Mouse (Mus musculus): ENCODE results near the gene Grin2c.

Gene Grin2c

DNA sequence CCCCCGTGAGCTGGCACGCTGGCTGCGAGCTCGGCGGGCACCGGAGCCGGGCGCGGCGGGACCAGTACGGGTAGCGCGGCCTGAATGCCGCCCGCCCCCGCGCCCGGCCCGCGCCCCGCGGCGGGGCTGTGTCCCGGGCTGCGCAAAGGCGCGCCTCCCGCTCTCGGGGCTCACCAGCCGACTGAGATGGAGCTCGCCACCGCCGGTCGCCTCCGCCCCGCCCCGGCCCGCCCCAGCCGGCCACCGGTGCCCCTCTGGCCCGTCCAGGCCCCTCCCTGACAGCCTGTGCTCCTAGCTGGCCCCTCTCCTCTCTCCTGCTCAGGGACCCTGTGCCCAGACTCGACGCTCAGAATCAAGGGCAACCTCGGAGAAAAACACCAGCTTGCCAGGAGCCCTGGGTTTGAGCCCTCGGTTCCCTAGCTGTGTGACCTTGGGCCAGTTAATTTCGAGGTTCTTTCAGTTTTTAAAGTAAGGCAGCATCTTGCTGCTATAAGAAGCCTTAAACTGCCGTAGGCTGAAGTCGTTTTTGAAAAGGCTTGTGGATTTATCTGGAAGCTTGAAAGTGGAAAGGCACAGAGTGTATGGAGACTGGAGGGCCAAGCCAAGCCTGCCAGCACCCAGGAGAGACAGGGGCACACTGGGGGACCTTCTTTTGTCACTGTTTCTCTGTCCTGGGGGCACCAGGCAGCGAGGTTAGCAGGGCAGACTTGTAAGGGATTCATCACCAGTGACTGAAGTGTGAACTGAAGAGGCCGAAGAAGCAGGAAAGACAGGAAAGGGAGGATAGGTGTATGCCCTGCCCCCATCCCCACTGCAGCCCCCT is at the start of gene Grin2c:
Gene Grin2c (minus strand): TSS at position 183 of the 823 bp plus-strand sequence.
- no peak for DNase-seq (ENCODE audit: low read depth in 2 of 2, low spot score in 2 of 2)

DNA sequence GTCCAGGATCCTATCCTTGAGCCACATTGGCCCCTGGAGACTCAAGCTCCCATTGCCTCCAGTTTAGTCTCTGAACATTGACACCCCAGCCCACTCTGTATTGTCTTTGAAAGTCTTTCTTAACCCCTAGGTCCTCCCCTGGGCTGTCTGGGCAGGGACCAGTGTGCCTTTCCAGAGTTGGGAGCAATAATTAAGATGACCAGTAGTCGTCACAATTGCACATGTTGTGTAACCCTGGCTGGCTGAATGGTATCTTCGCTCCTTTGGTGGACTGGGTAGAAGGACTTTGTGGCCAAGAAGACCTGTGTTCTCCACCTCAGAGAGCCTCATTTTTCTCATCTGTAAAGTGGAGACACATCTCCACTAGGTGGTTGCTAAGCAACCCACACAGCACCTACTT is 47.2 kb upstream of the Grin2c start:
- DNase-seq (ENCODE audit: low read depth in 2 of 2, low spot score in 2 of 2) = no peak

DNA sequence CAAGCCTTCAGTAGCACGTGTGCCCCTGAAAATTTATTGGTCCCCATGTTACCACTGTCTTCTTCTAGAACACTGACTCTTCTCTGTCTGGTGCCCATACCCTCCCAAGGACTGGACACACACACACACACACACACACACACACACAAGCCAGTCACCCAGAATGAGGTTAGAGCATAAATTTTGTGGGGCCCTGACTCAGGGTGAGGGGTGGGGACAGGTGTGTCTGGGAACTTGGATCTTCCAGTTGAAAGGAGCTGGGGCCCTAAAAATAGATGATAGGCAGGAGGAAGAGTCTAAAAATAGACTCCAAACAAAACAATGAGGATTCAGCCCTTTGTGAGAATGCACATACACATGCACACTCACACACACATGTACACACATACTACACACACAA is 41.7 kb upstream of the Grin2c start:
- DNase-seq (ENCODE audit: low read depth in 2 of 2, low spot score in 2 of 2) = no peak

DNA sequence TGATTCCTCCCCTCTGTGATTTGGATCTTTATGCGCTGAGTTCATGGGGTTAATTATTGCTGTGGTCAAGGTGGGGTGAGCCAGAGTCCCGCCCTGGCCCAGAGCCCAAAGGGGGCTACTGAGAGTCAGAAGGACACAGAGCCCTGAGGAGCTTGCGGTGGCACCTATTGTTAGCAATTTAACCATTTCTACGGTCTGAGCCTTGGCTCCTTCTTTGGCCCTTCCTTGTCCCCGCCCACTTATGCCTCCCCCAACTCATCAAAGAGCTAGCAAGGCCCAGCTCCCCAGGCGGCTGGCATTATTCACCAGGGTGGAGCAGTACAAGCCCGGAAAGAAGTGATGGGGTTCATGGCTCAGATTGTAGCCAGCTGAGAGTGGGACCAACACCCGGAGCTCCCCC is 39.8 kb upstream of the Grin2c start, which contains the start of gene Otop2:
Gene Otop2 (plus strand): TSS at position 301 of the 400 bp plus-strand sequence.
- DNase-seq (ENCODE audit: low read depth in 2 of 2, low spot score in 2 of 2) = no peak

DNA sequence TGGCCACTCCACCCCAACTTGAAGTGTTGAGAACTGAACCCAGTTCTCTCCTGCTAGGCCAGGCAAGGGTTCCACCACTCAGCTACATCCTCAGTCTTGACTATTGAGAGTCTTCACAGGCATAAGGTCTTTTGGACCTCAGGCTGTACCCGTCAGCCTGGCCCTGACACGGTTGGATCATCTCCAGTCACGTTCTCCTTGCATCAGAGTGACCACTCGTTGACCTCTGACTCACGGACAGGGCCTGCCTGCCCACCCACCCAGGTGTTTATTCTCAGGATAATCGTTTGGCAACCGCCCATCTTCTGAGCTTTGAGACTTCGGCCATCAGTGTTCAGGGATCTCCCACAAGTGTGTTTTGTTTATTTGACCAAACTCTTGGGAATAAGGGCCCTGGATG is 36.1 kb upstream of the Grin2c start:
- DNase-seq (ENCODE audit: low read depth in 2 of 2, low spot score in 2 of 2) = no peak

DNA sequence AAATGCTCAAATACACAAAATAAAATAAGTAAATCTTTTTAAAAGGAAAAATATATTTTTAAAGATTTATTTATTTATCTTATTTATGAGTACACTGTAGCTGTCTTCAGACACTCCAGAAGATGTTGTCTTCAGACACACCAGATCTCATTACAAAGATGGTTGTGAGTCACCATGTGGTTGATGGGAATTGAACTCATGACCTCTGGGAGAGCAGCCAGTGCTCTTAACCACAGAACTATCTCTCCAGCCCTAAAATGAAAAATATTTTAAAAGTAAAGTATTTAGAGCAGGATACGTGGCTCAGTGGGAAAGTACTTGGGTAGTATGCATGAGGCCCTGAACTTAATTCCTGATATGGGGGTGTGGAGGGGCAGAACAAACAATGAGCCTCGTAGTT is 34.3 kb upstream of the Grin2c start:
- no peak for DNase-seq (ENCODE audit: low read depth in 2 of 2, low spot score in 2 of 2)

DNA sequence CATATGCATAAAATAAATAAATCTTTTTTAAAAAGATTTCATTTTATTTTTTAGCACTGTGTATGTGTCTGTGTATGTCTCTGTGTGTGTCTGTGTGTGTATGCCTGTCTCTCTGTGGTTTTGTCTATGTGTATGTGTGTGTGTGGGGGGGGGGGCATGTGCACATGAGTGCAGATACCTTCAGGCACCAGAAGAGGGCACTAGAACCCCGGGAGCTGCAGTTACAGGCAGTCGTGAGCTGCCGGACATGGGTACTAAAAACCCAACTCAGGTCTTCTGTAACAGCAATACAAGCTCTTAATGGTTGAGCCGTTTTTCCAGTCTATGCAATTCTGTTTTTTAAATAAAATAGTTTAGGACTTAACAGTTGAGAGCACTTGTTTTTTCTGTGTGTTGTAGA is 33.7 kb upstream of the Grin2c start:
- DNase-seq (ENCODE audit: low read depth in 2 of 2, low spot score in 2 of 2) = no peak

DNA sequence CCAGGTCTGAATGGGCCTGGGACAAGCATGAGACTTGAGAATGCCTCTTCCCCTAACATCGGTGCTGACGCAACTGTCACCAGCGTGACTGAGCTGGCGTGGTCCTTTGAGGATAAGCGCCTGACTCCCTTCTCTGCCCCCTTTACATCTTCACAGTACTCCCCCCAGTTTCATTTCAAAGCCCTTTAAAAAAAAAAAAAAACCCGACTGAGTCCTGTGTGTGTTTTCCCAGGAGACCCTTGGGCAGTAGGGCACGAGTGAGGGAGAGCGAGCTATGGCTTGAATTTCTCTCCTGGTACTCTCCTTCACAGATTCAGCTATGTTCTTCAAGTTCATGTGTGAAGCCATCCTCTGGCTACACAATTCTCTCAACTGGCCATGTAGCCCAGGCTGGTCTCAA is 31.1 kb upstream of the Grin2c start:
- DNase-seq (ENCODE audit: low read depth in 2 of 2, low spot score in 2 of 2) = no peak

DNA sequence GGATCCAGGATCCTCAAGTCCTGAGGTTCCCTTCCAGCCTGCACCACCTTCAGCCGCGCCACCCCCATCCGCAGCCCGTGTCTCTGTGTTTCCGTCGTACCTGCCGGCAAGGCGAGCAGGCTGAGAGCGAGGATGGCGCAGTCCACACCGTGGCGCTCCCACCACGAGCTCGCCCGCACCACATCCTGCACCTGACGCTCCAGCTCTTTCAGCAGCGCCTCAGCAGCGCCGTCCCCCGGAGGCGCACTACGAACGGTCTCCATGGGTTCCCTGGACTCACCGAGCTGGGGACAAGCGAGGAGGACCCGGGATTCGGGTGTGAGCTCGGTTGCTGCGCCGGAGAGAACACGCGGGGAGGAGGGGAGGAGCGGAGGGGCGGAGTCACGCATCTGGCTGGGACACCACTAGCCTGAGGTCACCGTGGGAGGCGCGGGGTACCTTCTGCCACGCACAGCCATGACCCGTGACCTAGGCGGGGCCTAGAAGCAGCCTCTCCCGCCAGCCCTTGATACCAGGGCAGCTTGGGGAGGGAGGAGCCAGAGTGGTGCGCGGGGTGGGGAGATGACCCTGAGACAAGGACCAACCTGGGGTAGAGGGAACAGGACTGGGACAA is 30.3 kb upstream of the Grin2c start, which contains the start of gene Fads6:
Gene Fads6 (minus strand): TSS at position 450 of the 613 bp plus-strand sequence.
- peak; percentile 65 to 66 for DNase-seq (ENCODE audit: low read depth in 2 of 2, low spot score in 2 of 2)

DNA sequence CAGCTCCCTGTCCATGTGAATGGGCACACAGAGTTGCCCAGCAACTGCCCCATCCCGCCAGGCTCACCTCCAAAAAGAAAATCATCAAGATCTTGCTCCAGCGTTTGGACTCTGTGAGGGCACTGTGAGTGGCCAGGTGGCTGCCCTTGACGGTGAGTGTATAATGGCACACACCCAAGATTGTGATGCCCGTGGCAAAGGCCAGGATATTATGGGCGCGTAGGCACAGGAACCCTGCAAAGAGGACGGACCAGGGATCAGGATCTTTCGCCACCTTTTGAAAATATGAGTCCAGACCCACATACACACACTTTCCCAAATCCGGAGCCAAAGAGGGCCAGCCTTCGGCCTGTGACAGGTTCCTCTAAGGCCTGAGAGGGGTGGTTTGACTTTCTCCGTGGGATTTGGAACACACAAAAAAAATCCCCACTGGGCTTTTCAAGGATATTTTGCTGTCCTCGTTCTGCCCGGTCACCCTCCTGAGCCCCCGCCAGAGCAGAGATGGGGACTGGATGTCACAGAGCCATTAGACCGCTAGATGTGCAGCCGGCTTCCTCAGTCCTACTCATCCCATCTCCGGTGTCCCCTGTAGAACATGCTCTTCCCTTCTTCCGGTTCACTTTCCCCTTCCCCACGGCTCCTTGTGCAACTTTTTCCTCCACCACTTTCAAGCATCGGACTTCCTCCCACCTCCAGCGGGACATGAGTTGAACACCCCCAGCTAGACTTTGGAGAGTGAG is 29.6 kb upstream of the Grin2c start:
- DNase-seq (ENCODE audit: low read depth in 2 of 2, low spot score in 2 of 2) = no peak

DNA sequence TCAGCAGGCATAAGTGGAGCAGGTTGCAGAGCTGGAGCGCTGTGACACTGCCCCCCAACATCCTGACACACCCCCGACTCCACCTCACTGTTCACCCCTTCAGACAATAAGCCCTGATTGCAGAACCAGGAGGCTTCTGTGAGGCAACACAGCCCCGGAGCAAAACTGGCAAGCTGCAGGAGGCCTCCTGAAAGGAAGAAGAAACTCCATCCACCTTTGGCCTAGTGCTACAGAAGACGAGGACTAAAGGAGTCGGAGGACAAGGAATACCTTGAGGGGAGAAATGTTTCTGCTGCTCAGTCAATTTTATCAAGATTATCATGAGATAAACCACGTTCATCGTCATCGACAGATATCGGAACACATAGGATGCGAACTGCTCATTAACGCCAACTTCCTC is 28.9 kb upstream of the Grin2c start:
- no peak for DNase-seq (ENCODE audit: low read depth in 2 of 2, low spot score in 2 of 2)

DNA sequence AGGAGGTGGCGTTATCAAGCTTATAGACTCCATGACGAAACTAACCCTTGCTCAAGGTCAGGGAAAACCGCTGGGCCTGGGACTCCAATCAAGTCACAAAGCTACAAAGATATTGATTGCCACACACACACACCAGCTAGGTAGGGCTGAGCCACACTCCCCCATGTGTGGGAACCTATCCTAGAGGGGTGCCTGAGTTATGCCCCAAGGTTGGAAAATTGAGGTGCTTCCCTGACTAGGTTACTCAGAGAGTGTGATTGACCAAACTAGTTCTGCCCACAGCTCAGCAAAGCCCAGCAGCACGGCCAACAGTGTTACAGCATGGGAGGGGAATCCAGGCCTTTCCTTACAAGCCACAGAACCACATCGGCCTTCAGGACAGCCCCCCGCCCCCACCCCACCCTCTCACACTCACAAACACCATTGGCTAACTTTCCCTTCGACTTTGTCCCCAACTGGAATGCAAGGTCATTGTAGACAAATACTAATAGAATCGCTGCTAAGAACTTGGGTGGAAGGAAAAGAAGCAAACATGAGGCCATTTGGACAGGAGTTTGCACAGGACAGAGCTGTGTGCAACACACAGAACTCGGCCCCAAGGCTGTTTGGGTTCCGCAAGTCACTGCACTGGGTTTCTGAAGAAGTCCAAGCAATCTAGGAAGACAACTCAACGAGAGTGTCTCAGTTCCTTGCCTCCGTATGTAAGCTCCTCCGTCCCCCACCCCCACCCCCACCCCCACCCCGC is 25.8 kb upstream of the Grin2c start:
- no peak for DNase-seq (ENCODE audit: low read depth in 2 of 2, low spot score in 2 of 2)

DNA sequence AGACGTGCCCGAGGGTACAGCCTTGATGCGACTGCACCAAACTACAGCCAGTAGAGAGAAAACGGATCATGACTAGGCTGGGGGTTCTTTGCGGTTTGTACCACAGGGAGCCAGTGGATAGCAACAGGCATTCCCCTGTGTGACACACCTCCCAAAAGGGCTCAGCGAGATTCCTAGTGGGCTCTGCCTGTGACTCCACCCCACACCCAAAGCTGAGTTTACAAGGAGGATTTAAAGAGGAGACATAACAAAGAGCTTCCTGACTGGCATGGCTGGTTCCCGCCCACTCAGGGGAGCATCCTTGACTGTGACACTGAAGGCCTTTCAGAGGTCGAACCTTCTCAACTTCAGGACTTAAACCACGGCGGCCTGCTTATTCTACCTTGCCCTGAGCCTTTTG is 24.5 kb upstream of the Grin2c start:
- no peak for DNase-seq (ENCODE audit: low read depth in 2 of 2, low spot score in 2 of 2)

DNA sequence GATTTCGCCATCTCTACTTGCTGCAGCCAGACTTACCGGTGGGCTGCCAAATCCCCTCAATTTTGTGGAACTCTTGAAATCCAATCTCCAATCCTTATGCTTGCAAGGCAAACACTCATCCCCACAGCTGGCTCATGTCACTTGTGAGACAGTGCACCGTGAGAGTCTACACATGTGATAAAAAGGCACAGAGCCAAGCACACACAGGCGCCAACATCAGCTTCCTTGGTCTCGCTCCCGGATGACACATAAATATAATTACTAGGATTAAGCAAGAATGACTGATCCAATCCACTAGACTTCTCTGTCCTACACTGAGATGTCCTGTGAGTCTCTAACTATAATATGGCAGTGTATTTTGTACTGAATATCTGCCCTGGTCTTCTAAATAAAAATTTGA is 23.9 kb upstream of the Grin2c start:
- DNase-seq (ENCODE audit: low read depth in 2 of 2, low spot score in 2 of 2) = no peak

DNA sequence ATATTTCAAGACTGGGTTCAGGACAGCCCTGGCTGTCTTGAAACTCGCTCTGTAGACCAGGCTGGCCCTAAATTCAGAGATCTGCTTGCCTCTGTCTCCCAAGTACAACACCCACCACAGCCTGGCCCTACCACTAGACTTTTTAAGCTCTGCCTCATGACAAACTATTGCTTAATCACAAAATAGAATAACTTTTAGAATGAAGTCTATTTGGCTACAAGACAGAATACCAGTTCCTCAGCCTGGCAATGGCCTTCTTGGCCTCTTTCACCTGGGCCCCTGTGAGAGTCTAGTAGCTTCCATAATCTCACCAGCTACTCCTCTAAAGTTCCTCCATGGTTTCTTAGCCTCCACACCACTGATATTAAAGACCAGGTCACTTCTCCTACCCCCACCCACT is 23.3 kb upstream of the Grin2c start:
- no peak for DNase-seq (ENCODE audit: low read depth in 2 of 2, low spot score in 2 of 2)

DNA sequence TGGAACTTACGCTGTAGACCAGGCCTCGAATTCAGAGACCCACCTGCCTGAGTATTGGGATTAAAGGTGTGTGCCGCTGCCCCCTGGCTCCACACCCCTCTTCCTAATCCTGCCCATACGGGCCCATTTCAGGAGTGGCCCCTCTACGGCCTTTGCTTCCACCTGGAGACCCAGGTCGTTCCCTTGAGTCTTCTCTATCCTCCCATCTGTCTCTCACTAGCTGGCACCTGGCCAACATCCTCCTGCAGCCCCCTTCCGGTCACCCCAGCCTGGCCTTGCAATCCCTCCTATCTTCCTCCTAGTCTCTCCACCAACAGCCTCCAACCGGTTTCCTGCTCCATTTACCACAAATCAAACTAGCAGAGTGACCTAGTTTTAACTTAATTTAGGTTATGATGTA is 22.8 kb upstream of the Grin2c start:
- DNase-seq (ENCODE audit: low read depth in 2 of 2, low spot score in 2 of 2) = no peak

DNA sequence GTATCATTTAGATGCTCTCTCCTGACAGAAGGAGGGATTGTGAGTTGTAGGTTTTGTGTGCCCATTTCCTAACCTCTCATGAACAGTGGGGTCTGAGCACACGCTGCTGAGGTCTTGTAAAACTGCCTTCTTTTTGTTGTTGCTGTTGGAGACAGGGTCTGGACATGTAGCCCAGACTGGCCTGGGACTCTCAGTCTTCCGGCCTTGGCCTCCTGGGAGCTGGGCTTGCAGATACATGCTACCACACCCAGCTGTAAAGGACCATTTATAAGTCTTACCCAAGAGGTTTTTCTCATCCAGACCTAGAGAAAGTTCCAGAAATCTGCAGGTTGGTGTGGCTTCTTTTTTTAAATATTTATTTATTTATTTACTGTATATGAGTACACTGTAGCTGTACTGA is 21.3 kb upstream of the Grin2c start:
- no peak for DNase-seq (ENCODE audit: low read depth in 2 of 2, low spot score in 2 of 2)

DNA sequence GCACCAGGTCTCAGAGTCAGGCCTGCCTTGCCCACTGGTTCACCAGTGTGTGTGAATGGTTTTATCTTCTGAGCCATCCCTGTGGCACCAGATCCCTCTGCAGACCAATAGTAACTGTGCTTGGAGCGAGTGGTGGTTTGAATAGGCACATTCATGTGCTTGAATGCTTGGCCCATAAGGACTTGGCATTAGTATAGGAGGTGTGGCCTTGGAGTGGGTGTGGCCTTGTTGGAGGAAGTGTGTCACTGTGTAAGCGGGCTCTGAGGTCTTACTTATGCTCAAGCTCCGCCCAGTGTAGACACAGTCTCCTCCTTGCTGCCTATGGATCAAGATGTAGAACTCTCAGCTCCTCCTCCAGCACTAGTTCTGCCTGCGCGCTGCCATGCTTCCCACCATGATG is 20.3 kb upstream of the Grin2c start:
- DNase-seq (ENCODE audit: low read depth in 2 of 2, low spot score in 2 of 2) = no peak

DNA sequence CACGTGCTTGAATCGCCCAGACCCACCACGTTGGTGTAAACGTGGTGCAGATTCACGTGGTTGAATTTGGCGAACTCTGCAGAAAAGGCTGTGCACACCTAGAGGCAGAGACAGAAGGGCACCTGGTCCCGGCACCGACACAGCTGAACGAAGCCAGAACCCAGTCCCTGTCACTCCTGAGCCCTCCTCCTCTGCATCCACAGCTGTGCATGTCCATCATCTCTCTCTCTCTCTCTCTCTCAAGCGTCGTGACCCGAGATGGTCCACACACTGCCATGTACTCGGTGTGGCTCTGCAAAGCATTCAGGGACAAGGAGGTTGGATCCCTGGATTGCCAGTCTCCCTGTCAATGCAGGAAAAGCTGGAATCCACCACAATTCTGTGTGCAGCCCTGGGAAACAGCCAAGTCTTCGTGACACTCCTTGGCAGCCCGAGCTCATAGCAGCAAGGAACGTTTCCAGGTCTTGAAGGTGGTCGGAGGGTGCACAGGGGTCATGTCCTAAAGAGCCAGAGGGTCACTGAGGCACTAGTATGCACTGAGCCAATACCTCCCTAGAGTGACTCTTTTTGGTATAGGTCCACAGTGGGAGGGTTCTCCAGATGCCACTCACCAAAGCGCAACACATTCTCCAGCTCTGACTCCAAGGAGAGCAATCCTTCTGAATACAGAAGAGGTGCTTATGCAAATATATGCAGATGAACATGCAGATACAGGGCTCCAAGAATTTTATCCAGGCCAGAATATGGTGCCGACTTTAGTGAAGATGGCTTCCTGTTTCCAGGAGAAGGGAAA is 19.4 kb upstream of the Grin2c start:
- no peak for DNase-seq (ENCODE audit: low read depth in 2 of 2, low spot score in 2 of 2)

DNA sequence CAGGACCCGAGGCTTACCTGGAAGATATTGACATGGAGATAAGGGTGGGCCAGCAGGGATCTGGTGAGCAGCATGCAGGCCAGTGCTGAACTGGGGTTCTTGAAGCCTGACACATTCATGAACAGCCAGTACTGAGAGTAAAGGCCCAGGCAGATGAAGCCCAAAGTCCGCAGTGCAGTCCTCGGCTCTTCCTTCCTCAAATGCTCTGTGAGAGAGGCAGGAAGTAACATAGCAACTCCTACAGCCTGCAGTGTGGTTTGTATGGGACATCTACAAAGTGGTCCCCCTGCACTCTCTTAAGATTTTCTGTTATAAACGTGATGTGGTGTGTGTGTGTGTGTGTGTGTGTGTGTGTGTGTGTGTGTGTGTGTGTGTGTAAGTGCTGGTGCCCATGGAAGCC is 18.2 kb upstream of the Grin2c start:
- no peak for DNase-seq (ENCODE audit: low read depth in 2 of 2, low spot score in 2 of 2)

Data from CD8-positive naive resting alpha-beta T cell, adult 2 months (primary cell).